Mouse (Mus musculus): Measurements from ENCODE around the gene Espnl.

The Espnl gene

GRCm38 (mm10) chr1:91321760-91322438, at the start of gene Espnl:
Gene Espnl (plus strand): TSS chr1:91322075.
- DNase-seq (ENCODE audit: low spot score), result no peak

GRCm38 (mm10) chr1:91272260-91272659, 49.6 kb upstream of the Espnl start:
- DNase-seq (ENCODE audit: low spot score), result no peak

DNA sequence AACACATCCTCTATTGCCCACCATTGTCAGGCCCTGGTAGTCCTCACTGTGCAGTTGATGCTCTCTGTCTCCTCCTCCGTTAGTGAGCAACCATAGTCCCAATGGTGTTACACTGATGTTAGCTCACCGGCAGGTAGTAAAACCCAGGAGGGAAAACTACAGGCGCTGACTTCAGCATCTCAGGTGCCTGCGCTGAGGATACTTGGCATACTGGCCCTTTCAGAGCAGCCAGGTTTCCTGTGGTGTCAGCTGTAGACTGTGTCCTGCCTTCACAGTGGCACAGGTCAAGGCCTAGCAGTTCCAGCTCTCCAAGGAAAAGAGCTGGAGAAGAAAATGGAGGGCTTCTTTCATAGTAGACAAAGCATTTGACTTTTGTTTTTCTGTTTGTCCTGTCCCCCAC, 45.3 kb upstream of the Espnl start:
- no peak for DNase-seq (ENCODE audit: low spot score)

DNA sequence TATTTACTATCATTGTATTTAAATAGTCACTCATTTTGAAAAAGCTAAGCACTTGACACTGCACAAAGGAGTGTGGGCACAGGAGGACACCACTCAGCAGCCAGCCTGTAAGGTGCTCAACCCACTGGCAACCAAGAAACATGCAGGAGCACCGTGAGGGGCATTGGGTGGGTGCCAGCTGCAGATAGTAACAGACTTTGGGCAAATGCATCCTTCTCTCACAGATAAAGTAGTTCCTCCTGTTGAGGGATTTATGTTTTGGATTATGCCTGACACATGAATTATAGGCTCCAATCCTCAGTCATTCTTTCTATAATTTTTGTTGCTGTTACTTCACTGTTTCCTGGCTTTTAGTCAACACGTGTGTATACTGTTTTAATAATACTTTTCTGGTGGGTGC, 44.4 kb upstream of the Espnl start:
- DNase-seq (ENCODE audit: low spot score), result no peak

DNA sequence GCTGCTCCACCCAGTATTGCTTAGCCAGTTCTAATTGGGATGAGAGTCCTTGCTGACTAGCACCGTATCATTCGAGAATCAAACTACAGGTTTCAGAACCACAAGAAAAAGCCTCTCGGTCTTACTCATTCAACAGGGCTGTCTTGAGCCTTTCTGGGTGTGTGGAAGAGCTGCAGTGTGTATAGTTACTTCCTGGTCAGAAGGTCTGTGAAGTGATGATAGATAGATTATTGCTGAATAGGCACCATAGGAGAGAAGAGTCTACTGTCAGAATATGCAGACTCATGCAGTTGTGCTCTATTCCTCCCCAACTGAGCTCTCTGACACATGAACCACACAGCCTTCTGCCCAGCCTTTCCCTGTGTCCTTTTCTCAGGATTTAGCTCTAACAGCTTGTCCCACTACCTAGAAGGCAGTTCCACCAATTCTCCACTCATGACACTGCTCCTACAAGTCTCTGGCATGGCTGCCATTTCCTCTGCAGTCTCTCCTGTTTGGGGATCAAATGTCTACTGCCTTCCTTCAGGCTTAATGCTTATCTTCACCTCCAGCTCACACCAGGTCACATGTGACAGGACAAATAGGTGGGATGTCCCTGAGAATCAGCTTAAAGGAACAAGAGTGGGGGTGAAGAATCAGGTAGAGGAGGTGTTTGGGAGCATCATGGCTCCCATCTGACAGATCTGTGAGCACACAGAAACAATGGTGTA, 43.3 kb upstream of the Espnl start:
- no peak for DNase-seq (ENCODE audit: low spot score)

GRCm38 (mm10) chr1:91279126-91279525, 42.7 kb upstream of the Espnl start:
- no peak for DNase-seq (ENCODE audit: low spot score)

GRCm38 (mm10) chr1:91282582-91282981, 39.3 kb upstream of the Espnl start:
- no peak for DNase-seq (ENCODE audit: low spot score)

DNA sequence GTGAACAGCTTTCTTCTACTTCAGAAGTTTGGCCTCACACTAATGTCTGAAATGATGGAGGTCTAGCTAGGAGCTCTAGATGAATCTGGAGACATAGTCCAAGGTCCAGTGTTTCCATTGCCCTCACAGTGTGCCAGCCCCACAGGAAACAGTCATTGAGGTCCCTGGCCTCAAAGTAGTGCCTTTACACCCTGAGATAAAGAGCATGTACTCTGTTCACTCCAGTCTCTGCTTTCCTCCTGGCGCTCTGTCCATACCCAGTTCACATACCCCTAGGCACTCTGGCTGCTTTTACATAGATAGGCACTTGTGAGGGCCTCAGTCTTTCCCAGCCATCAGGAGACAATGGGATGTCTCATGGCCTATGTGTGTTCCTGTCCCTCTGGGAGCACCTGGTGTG, 32.5 kb upstream of the Espnl start:
- no peak for DNase-seq (ENCODE audit: low spot score)

- no peak for DNase-seq (ENCODE audit: low spot score)
These were observed 29.6 kb upstream of the Espnl start for GRCm38 (mm10) chr1:91292101-91292825.

GRCm38 (mm10) chr1:91295544-91295943, 26.3 kb upstream of the Espnl start:
- no peak for DNase-seq (ENCODE audit: low spot score)

DNA sequence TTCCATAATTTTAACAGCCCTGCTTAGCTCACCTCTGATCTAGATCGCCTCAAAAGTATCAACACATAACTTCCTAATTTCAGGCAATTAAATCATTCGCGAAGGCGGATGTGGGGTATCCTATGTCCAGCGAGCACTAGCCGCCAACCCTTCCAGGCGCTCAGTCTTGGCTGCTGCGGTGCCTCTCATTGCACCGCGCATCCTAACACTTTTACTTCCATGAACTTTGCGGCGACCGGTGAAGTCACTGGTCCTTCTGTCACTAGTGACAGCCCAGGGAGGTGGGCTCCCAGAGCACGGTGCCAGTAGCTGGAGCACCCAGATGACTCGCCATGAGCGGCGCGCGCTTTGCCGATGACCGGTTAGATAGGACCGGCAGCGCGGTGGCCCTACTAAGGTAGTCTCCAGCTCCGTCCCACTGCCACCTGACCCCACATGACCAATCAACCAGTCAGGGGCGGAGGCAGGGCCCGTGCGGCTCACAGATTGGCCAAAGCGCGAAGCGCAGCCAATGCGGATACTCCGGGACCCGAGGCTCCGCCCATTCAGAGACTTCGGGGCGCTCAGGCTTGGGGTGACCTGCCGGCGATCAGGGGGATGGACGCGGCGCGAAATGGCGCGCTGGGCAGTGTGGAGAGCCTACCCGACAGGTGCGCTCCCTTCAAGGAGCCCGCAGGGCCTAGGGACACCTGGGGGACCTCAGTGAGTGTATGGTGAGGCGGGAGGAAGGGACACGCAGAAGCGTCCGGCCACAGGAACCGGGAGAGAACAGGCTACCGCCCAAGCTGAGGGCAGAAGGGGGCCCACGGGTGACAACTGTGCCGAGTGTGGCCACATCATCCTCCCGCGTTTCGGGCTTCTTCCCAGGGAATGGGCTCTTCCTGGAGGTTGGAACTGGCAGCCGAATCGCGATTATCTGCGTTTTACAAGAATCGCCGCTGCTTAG, 23.8 kb upstream of the Espnl start, which contains the start of gene Scly:
TSS of gene Scly (plus strand) at position 540 of the 946 bp plus-strand sequence.
- DNase-seq (ENCODE audit: low spot score), result peak; percentile 92

- no peak for DNase-seq (ENCODE audit: low spot score)
These were observed 22.7 kb upstream of the Espnl start for GRCm38 (mm10) chr1:91299026-91299706.

DNA sequence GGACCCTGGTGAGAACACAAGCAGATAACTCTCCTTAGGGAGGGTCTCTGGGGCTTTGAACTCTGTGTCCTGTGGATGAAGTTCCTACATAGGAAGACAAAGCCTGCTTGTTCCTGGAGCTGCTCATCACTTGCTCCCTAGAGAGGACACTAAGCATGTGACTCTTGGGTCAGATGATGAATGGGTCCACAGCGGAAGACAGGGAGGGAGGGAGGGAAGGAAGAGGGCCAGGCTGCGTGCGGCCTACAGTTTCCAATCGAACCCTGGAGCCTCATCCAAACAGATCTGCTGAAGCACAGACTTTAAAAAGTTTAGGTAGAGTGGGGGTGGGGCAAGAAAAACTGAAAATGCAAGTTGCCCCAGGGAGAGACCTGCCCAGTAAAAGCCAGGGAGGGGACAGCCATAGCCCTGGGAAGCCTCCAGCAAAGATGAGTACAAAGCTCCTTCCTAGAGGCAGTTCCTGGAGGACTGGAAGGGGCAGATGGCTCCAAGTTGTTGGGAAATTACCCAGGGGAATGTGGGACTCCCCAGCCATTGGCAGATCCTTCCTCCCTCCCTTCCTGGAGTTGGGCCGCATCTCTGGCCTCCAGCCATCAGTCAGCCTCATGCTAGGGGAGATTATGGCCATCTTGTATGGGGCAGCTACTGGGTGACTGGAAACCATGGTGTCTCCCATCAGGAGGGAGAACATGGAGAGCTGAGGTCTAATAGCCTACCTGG, 22.0 kb upstream of the Espnl start:
- no peak for DNase-seq (ENCODE audit: low spot score)

GRCm38 (mm10) chr1:91301206-91301920, 20.5 kb upstream of the Espnl start:
- no peak for DNase-seq (ENCODE audit: low spot score)

GRCm38 (mm10) chr1:91302021-91302420, 19.9 kb upstream of the Espnl start:
- DNase-seq (ENCODE audit: low spot score), result no peak

GRCm38 (mm10) chr1:91304621-91305020, 17.3 kb upstream of the Espnl start:
- DNase-seq (ENCODE audit: low spot score), result no peak

DNA sequence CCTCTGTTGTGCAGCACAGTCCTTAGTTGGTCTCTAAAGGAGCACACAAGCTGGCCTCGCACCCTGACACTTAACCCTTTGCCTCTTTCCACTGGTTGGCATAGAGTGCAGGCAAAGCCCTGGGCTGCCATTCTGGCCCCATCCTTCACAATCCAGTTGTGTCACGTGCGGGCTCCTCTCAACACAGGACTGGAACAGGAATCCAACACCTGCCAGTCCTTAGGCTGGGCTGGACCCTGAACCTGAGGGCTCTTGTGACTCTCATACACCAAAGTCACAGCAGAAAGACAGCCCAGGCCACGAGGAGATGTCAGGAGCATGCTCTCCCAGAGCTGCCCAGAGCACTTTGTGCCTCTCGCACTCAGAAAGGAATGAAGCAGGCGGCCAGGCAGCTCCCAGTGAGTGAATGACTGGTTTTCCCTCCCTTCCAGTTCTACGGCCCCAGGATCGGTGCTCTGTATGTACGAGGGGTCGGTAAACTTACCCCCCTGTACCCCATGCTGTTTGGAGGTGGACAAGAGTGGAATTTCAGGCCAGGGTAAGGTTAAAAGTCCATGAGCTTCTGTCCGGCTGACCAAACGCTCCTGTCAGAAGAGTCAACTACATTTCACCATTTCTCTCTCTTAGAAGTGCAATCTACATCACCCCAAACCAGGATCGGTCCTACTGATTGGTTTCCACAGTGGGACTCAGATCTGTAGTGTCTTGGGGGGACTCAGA, 12.3 kb upstream of the Espnl start:
- DNase-seq (ENCODE audit: low spot score), result no peak

DNA sequence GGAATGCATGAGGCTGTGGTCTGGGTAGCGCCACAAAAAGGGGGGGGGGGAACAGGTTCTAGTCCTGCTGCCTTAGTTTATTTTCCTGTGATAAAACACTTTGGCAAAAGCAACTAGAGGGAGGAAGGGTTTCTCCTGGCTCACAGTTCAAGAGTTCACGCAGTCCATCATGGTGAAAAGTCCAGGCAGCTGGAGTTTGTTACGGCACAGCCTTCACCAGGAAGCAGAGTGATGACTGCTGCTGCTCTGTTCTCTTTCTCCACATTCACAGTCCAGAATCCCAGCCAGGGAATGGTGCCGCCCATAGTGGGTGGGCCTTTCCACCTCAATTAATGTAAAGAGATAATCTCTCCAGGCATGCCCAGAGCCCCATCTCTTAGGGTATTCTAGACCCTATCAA, 9.6 kb upstream of the Espnl start:
- DNase-seq (ENCODE audit: low spot score), result no peak

DNA sequence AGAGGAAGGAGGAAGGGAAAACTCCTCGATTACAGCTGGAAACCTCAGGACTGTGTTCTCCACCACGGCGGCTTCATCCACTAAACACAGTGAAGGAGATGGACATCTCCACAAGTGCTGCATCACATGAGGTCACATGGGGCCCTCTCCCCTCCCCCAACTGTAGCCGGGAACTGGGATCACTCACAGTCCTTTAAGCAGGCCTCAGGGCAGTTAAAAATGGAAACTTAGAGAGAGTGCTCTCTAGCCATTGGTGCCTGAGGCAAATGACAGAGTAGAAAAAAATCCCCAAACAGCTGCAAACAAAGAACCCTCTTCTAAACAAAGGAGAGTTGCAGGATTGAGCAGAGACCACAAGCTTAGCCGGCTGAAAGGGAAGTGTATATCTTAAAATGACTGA, 8.6 kb upstream of the Espnl start:
- no peak for DNase-seq (ENCODE audit: low spot score)

Data from retina, embryonic 14.5 days (tissue).